Mouse (Mus musculus) liver, adult 2 months (tissue): ENCODE results near the gene Vps13a.

Experiments
- CTCF ChIP-seq: fragments of 200-500 bp; IDR thresholded peaks from 2 replicates; pipeline ENCODE4 v1.5.1; 2011; ENCODE audit warnings: low read depth, low read length, control low read depth
- POLR2A ChIP-seq: fragments of 200-500 bp; IDR thresholded peaks from 2 replicates; pipeline ENCODE4 v1.6.1; 2011; ENCODE audit warnings: low read length, control low read depth; ENCODE audit not compliant: insufficient read depth; ENCODE audit errors: extremely low read depth

GRCm38 (mm10) chr19:16624994-16625393 is 155.7 kb downstream of the Vps13a start:
- no peak for TF ChIP-seq CTCF
- no peak for TF ChIP-seq POLR2A
